Mouse (Mus musculus): ENCODE results near the gene Snrpa1.

The Snrpa1 gene

GRCm38 (mm10) chr7:66118046-66118445 is 59.2 kb downstream of the Snrpa1 start:
- no peak for DNase-seq

- DNase-seq = no peak
Observed at GRCm38 (mm10) chr7:66118796-66119195, 60.0 kb downstream of the Snrpa1 start.

- DNase-seq = no peak
Observed at GRCm38 (mm10) chr7:66120139-66120538, 61.3 kb downstream of the Snrpa1 start.

- DNase-seq = no peak
Observed at GRCm38 (mm10) chr7:66120702-66121396, 62.0 kb downstream of the Snrpa1 start.
